Mouse (Mus musculus) forebrain, embryonic 11.5 days (tissue): ENCODE data around the gene Phc3. TPM values are rescaled to one million over a fixed set of nuclear protein-coding genes. Genes with fewer than 3 reads are reported as not detected.

Experiments
- polyA plus RNA-seq: library from polyadenylated mRNA; unstranded; fragments of >200 nt; fragmentation: Nextera tagmentation; extraction: Ambion mirVana; gene quantifications from 2 replicates; pipeline ENCODE4 v1.2.1, GENCODE M21; 2014

Phc3 gene
- polyA plus RNA-seq, 1 experiment from 2014 or later: 7.4 TPM

Other genes starting within 250 kb of the Phc3 start
- gene Samd7, start 223.1 kb downstream of the Phc3 start, polyA plus RNA-seq: not detected in 2 replicates
- gene Sec62, start 176.5 kb downstream of the Phc3 start, polyA plus RNA-seq: 48.5 and 62.0 TPM in 2 replicates
- gene Gpr160, start 113.5 kb downstream of the Phc3 start, polyA plus RNA-seq: 1.1 and 1.4 TPM in 2 replicates
- gene Prkci, start 26.3 kb upstream of the Phc3 start, polyA plus RNA-seq: 41.8 and 44.9 TPM in 2 replicates
- 31.6 and 33.5 TPM in 2 replicates for gene Skil, start 125.6 kb upstream of the Phc3 start, polyA plus RNA-seq
- 15.5 and 17.0 TPM in 2 replicates for gene Cldn11, start 180.5 kb upstream of the Phc3 start, polyA plus RNA-seq